Mouse (Mus musculus): ENCODE results near the gene Trim17. TPM values are rescaled to one million over a fixed set of nuclear protein-coding genes. Genes with fewer than 3 reads are reported as not detected.

Trim17 gene
- polyA plus RNA-seq, 1 experiment from 2014 or later, result 0.25 TPM

- H3K36me3 ChIP-seq, result peaks cover 33% of the 10 kb centered on the region
- H3K4me1 ChIP-seq, result peaks cover 10% of the 10 kb centered on the region
- 0 out of 2 replicates have a peak overlapping the region, but pooled peaks have one; percentile 23 for H3K27ac ChIP-seq (replicated peaks)
- 81% methylated on average over 4 of the region's 4 CpGs for WGBS
- no peak overlapping the region for H3K4me3 ChIP-seq
- no peak for DNase-seq (ENCODE audit: low spot score)
- H3K9me3 ChIP-seq (replicated peaks), result no peaks in the 10 kb centered on the region
- H3K27me3 ChIP-seq (ENCODE audit: low read depth, poor library complexity, severe bottlenecking), result no peaks in the 10 kb centered on the region
These were observed 25.4 kb upstream of the Trim17 start for GRCm38 (mm10) chr11:58929055-58929454.

GRCm38 (mm10) chr11:58929641-58930040 lies 24.8 kb upstream of the Trim17 start:
- WGBS, result 65% methylated on average over 3 of the region's 3 CpGs
- H3K4me1 ChIP-seq, result peaks cover 10% of the 10 kb centered on the region
- H3K4me3 ChIP-seq, result no peak overlapping the region
- no peak overlapping the region for H3K27ac ChIP-seq (replicated peaks)
- DNase-seq (ENCODE audit: low spot score), result no peak
- no peaks in the 10 kb centered on the region for H3K9me3 ChIP-seq (replicated peaks)
- H3K36me3 ChIP-seq, result peaks cover 38% of the 10 kb centered on the region
- no peaks in the 10 kb centered on the region for H3K27me3 ChIP-seq (ENCODE audit: low read depth, poor library complexity, severe bottlenecking)

GRCm38 (mm10) chr11:58930254-58930653 lies 24.2 kb upstream of the Trim17 start:
- DNase-seq (ENCODE audit: low spot score), result no peak
- no peak overlapping the region for H3K4me3 ChIP-seq
- no peaks in the 10 kb centered on the region for H3K27me3 ChIP-seq (ENCODE audit: low read depth, poor library complexity, severe bottlenecking)
- H3K4me1 ChIP-seq, result peaks cover 10% of the 10 kb centered on the region
- H3K36me3 ChIP-seq, result peaks cover 44% of the 10 kb centered on the region
- no peak overlapping the region for H3K27ac ChIP-seq (replicated peaks)
- WGBS, result 86% methylated on average over 3 of the region's 3 CpGs
- H3K9me3 ChIP-seq (replicated peaks), result no peaks in the 10 kb centered on the region

GRCm38 (mm10) chr11:58931576-58931975 lies 22.9 kb upstream of the Trim17 start:
- WGBS, result 88% methylated on average over 4 of the region's 4 CpGs
- Histone ChIP-seq H3K4me1 (peaks cover 16% of the 10 kb centered on the region), H3K27me3 (ENCODE audit: low read depth, poor library complexity, severe bottlenecking) (no peaks in the 10 kb centered on the region), H3K27ac (replicated peaks) (no peak overlapping the region), H3K9me3 (replicated peaks) (no peaks in the 10 kb centered on the region), H3K4me3 (no peak overlapping the region), H3K36me3 (peaks cover 57% of the 10 kb centered on the region)
- no peak for DNase-seq (ENCODE audit: low spot score)

- Histone ChIP-seq H3K9me3 (replicated peaks) (no peaks in the 10 kb centered on the region), H3K36me3 (peaks cover 42% of the 10 kb centered on the region), H3K27me3 (ENCODE audit: low read depth, poor library complexity, severe bottlenecking) (no peaks in the 10 kb centered on the region), H3K4me1 (peaks cover 29% of the 10 kb centered on the region), H3K4me3 (peak overlapping the region; percentile 98), H3K27ac (replicated peaks) (peak overlapping the region; percentile 96)
- 1% methylated on average over 13 of the region's 13 CpGs for WGBS
- peak; percentile 36 for DNase-seq (ENCODE audit: low spot score)
These were observed 16.6 kb upstream of the Trim17 start for GRCm38 (mm10) chr11:58937909-58938308.

GRCm38 (mm10) chr11:58938322-58939087 lies 16.0 kb upstream of the Trim17 start, which contains the start of gene Rnf187:
Gene Rnf187 (minus strand): TSS chr11:58938916.
- H3K4me1 ChIP-seq, result peaks cover 30% of the 10 kb centered on the region
- under 1% methylated on average over 95 of the region's 95 CpGs for WGBS
- H3K9me3 ChIP-seq (replicated peaks), result no peaks in the 10 kb centered on the region
- H3K27ac ChIP-seq (replicated peaks), result peak within 1 kb of the TSS; percentile 96
- peak; percentile 92 for DNase-seq (ENCODE audit: low spot score)
- peak within 1 kb of the TSS; percentile 98 for H3K4me3 ChIP-seq
- peaks cover 36% of the 10 kb centered on the region for H3K36me3 ChIP-seq
- H3K27me3 ChIP-seq (ENCODE audit: low read depth, poor library complexity, severe bottlenecking), result no peaks in the 10 kb centered on the region

- H3K4me3 ChIP-seq, result peak overlapping the region; percentile 98
- H3K4me1 ChIP-seq, result peaks cover 36% of the 10 kb centered on the region
- no peak for DNase-seq (ENCODE audit: low spot score)
- 0 out of 2 replicates have a peak, but pooled peaks cover 3% of the 10 kb centered on the region for H3K27me3 ChIP-seq (ENCODE audit: low read depth, poor library complexity, severe bottlenecking)
- H3K27ac ChIP-seq (replicated peaks), result peak overlapping the region; percentile 96
- no peaks in the 10 kb centered on the region for H3K9me3 ChIP-seq (replicated peaks)
- H3K36me3 ChIP-seq, result peaks cover 31% of the 10 kb centered on the region
- 21% methylated on average over 6 of the region's 6 CpGs for WGBS
These were observed 15.4 kb upstream of the Trim17 start for GRCm38 (mm10) chr11:58939088-58939439.

- WGBS, result 87% methylated on average over 5 of the region's 5 CpGs
These were observed 10.3 kb upstream of the Trim17 start for GRCm38 (mm10) chr11:58944136-58944535.

GRCm38 (mm10) chr11:58947306-58947705 lies 7.2 kb upstream of the Trim17 start:
- DNase-seq (ENCODE audit: low spot score), result no peak
- WGBS, result 84% methylated on average over 3 of the region's 3 CpGs
- peak overlapping the region; percentile 96; the same call in 1 of the 2 replicates for H3K27ac ChIP-seq (replicated peaks)
- no peak overlapping the region; the same call in 1 of the 2 replicates for H3K4me3 ChIP-seq
- no peaks in the 10 kb centered on the region for H3K36me3 ChIP-seq
- peaks cover 38% of the 10 kb centered on the region for H3K4me1 ChIP-seq
- H3K27me3 ChIP-seq (ENCODE audit: low read depth, poor library complexity, severe bottlenecking), result peaks cover 42% of the 10 kb centered on the region
- H3K9me3 ChIP-seq (replicated peaks), result no peaks in the 10 kb centered on the region

More at GRCm38 (mm10) chr11:58944136-58944535, 10.3 kb upstream of the Trim17 start:
- Histone ChIP-seq H3K27me3 (ENCODE audit: low read depth, poor library complexity, severe bottlenecking) (peaks cover 27% of the 10 kb centered on the region), H3K9me3 (replicated peaks) (no peaks in the 10 kb centered on the region), H3K4me3 (no peak overlapping the region), H3K27ac (replicated peaks) (no peak overlapping the region), H3K36me3 (no peaks in the 10 kb centered on the region), H3K4me1 (peaks cover 24% of the 10 kb centered on the region)
- no peak for DNase-seq (ENCODE audit: low spot score)

- peak overlapping the region; percentile 73 for H3K4me3 ChIP-seq
- no peaks in the 10 kb centered on the region for H3K36me3 ChIP-seq
- no peaks in the 10 kb centered on the region for H3K9me3 ChIP-seq (replicated peaks)
- H3K27ac ChIP-seq (replicated peaks), result peak overlapping the region; percentile 96
- peaks cover 41% of the 10 kb centered on the region for H3K4me1 ChIP-seq
- no peak for DNase-seq (ENCODE audit: low spot score)
- H3K27me3 ChIP-seq (ENCODE audit: low read depth, poor library complexity, severe bottlenecking), result peaks cover 42% of the 10 kb centered on the region
- 22% methylated on average over 23 of the region's 23 CpGs for WGBS
These were observed 6.5 kb upstream of the Trim17 start for GRCm38 (mm10) chr11:58947798-58948528.

- peak; percentile 77 for DNase-seq (ENCODE audit: low spot score)
- H3K9me3 ChIP-seq (replicated peaks), result no peaks in the 10 kb centered on the region
- peaks cover 41% of the 10 kb centered on the region for H3K27me3 ChIP-seq (ENCODE audit: low read depth, poor library complexity, severe bottlenecking)
- peaks cover 46% of the 10 kb centered on the region for H3K4me1 ChIP-seq
- H3K36me3 ChIP-seq, result no peaks in the 10 kb centered on the region
- WGBS, result under 1% methylated on average over 48 of the region's 48 CpGs
- peak within 1 kb of the TSS; percentile 96 for H3K27ac ChIP-seq (replicated peaks)
- peak within 1 kb of the TSS; percentile 73 for H3K4me3 ChIP-seq
These were observed 5.7 kb upstream of the Trim17 start, which contains the start of gene Hist3h2ba for GRCm38 (mm10) chr11:58948542-58949479. Gene Hist3h2ba (plus strand): TSS chr11:58948920.

Data from midbrain, embryonic 10.5 days (tissue).